Mouse (Mus musculus): ENCODE data around the gene Immp2l. TPM values are rescaled to one million over a fixed set of nuclear protein-coding genes. Genes with fewer than 3 reads are reported as not detected.
A peak's percentile ranks its signal among the peaks of the same experiment; 100 is the strongest.
"Not testable (repeated sequence)": the region's sequence is repeated elsewhere in the genome, so short reads cannot be mapped to it uniquely, and the experiment has no call there.

The Immp2l gene
- polyA plus RNA-seq, 1 experiment from 2014 or later, result 9.4 TPM

GRCm38 (mm10) chr12:41834646-41835045 lies 810.8 kb downstream of the Immp2l start:
- WGBS, result 73% methylated on average over 2 of the region's 2 CpGs
- H3K36me3 ChIP-seq (ENCODE audit: control insufficient read depth, insufficient read depth), result no peaks in the 10 kb centered on the region
- no peak for ATAC-seq (replicated peaks; ENCODE audit: extremely low read depth, insufficient read depth, low FRiP score)

DNA sequence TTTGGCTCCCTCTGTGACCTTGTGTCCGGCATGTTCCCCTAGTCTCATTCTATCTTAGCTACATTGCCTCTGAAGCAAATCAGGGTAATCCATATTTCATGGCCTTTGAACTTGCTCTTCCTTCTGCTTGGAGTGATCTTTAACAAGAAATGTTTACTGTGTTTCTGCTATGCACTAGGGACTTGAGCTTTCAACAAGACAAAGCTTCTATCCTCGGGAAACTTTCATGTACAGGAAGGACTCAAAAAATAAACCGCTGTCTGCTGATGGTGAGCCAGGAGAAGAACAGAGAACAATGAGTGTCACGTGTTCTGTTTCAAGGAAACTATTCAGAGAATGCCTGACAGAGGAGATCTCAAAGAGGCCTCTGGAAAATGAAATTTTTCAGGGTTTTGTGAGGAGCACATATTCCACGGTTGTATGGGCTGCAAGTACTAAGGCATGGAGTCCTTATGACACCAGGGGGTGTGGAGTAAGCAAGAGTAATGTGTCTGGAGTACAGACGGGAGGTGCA lies 814.5 kb downstream of the Immp2l start:
- no peaks in the 10 kb centered on the region for H3K9me3 ChIP-seq (replicated peaks; ENCODE audit: control insufficient read depth, low read length)
- no peaks in the 10 kb centered on the region for H3K4me1 ChIP-seq (ENCODE audit: control insufficient read depth, insufficient read depth, low read length)
- H3K9ac ChIP-seq (ENCODE audit: low read length), result no peak overlapping the region
- H3K4me3 ChIP-seq (ENCODE audit: low read length), result no peak overlapping the region
- H3K27ac ChIP-seq (ENCODE audit: low read length), result no peak overlapping the region
- H3K4me2 ChIP-seq (ENCODE audit: low read depth, low read length), result no peak overlapping the region
- H3K36me3 ChIP-seq (ENCODE audit: control insufficient read depth, insufficient read depth), result no peaks in the 10 kb centered on the region
- WGBS, result 38% methylated on average over 6 of the region's 6 CpGs
- no peak; the same call in 1 of the 2 replicates for ATAC-seq (replicated peaks; ENCODE audit: extremely low read depth, insufficient read depth, low FRiP score)
- no peaks in the 10 kb centered on the region for H3K27me3 ChIP-seq (ENCODE audit: control insufficient read depth, insufficient read depth, low read length)

More at GRCm38 (mm10) chr12:41834646-41835045, 810.8 kb downstream of the Immp2l start:
- no peaks in the 10 kb centered on the region for H3K4me1 ChIP-seq (ENCODE audit: control insufficient read depth, insufficient read depth, low read length)
- no peak overlapping the region for H3K27ac ChIP-seq (ENCODE audit: low read length)
- H3K4me2 ChIP-seq (ENCODE audit: low read depth, low read length), result no peak overlapping the region
- no peak overlapping the region for H3K4me3 ChIP-seq (ENCODE audit: low read length)
- H3K9me3 ChIP-seq (replicated peaks; ENCODE audit: control insufficient read depth, low read length), result no peaks in the 10 kb centered on the region
- H3K9ac ChIP-seq (ENCODE audit: low read length), result no peak overlapping the region
- H3K27me3 ChIP-seq (ENCODE audit: control insufficient read depth, insufficient read depth, low read length), result no peaks in the 10 kb centered on the region

DNA sequence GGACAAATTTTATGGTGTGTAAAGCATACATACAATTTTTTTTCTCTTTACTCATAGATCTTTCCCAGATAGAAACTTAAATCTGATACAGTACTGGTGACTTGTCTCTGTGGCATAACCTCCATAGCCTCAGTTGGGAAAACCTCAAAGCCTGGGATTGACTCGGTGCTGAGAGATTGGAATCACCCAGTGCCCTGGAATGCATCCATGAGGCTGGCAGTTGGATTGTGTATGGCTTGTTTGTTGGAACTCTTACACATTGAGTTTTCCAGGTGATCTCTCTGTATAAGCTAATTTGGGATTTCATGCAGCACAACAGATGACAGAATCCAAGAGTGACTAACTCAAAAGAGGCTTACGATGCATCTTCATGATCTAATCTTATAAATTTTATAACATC lies 815.4 kb downstream of the Immp2l start:
- Histone ChIP-seq H3K9me3 (replicated peaks; ENCODE audit: control insufficient read depth, low read length) (no peaks in the 10 kb centered on the region), H3K9ac (ENCODE audit: low read length) (no peak overlapping the region), H3K27me3 (ENCODE audit: control insufficient read depth, insufficient read depth, low read length) (no peaks in the 10 kb centered on the region), H3K4me3 (ENCODE audit: low read length) (no peak overlapping the region), H3K36me3 (ENCODE audit: control insufficient read depth, insufficient read depth) (no peaks in the 10 kb centered on the region), H3K4me1 (ENCODE audit: control insufficient read depth, insufficient read depth, low read length) (no peaks in the 10 kb centered on the region), H3K4me2 (ENCODE audit: low read depth, low read length) (no peak overlapping the region), H3K27ac (ENCODE audit: low read length) (no peak overlapping the region)
- ATAC-seq (replicated peaks; ENCODE audit: extremely low read depth, insufficient read depth, low FRiP score), result no peak
- 92% methylated on average over 2 of the region's 2 CpGs for WGBS

DNA sequence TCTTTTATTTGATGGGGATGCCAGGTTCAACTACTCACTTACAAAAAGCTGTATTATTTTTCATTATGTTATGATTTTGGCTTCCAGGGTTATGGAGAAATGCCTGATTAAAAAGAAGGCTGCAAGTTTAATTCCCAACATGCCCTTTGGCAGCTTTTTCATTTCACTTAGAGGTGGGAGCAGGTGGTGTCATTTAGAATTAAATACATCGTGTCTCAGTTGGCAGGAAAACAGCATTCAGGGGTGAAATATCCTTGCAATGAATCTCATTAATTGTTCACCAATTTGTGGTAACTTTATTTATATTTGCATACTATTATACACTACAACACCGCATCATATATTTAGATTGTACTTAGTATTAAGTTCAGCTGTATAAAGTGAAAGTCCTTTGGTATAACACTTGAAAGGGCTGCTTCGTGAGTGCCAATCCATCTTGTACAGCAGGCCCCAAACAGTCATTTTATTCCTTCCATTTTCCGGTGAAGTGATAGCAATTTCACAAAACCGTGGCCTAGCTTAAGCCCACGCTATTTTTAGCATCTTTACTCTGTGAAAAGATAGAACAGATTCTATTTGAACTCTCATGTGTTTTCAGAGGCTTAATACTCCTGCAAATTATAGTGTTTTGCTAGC lies 818.9 kb downstream of the Immp2l start:
- H3K36me3 ChIP-seq (ENCODE audit: control insufficient read depth, insufficient read depth), result no peaks in the 10 kb centered on the region

DNA sequence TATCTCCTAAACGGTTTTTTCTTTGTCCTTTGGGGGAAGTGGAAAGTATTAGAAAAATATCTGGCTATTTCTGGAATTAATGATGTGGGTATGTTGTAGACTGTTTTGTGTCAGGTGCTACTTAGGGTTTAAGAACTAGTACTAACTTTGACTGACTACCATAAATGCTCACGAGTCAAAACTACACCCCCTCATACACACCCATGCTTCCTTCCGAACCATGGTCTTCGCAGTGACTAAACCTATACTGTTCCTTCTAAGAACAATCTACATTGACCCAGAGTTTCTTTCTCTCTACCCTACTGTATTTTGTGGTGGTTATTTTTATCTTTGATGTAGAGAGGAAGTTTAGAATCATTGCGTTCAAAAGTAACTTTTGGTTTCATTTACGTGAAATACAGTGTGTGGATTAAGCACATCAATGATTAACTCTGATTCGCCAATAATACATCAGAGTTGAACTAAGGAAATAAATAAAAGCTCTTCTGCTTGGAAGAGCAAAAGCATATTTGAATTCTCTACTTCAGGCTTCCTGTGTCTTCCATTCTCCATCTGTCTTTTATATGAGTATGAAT lies 828.1 kb downstream of the Immp2l start:
- Histone ChIP-seq H3K4me3 (ENCODE audit: low read length) (no peak overlapping the region), H3K4me1 (ENCODE audit: control insufficient read depth, insufficient read depth, low read length) (no peaks in the 10 kb centered on the region), H3K9ac (ENCODE audit: low read length) (no peak overlapping the region), H3K36me3 (ENCODE audit: control insufficient read depth, insufficient read depth) (no peaks in the 10 kb centered on the region), H3K27ac (ENCODE audit: low read length) (no peak overlapping the region), H3K4me2 (ENCODE audit: low read depth, low read length) (no peak overlapping the region), H3K27me3 (ENCODE audit: control insufficient read depth, insufficient read depth, low read length) (no peaks in the 10 kb centered on the region), H3K9me3 (replicated peaks; ENCODE audit: control insufficient read depth, low read length) (no peaks in the 10 kb centered on the region)
- no peak for ATAC-seq (replicated peaks; ENCODE audit: extremely low read depth, insufficient read depth, low FRiP score)
- WGBS, result 82% methylated on average over 7 of the region's 7 CpGs

More for the DNA sequence above, 818.9 kb downstream of the Immp2l start:
- Histone ChIP-seq H3K9ac (ENCODE audit: low read length) (no peak overlapping the region), H3K27me3 (ENCODE audit: control insufficient read depth, insufficient read depth, low read length) (no peaks in the 10 kb centered on the region), H3K27ac (ENCODE audit: low read length) (no peak overlapping the region), H3K4me3 (ENCODE audit: low read length) (no peak overlapping the region), H3K4me2 (ENCODE audit: low read depth, low read length) (no peak overlapping the region), H3K9me3 (replicated peaks; ENCODE audit: control insufficient read depth, low read length) (no peaks in the 10 kb centered on the region), H3K4me1 (ENCODE audit: control insufficient read depth, insufficient read depth, low read length) (no peaks in the 10 kb centered on the region)
- WGBS, result 56% methylated on average over 6 of the region's 6 CpGs
- ATAC-seq (replicated peaks; ENCODE audit: extremely low read depth, insufficient read depth, low FRiP score), result no peak

DNA sequence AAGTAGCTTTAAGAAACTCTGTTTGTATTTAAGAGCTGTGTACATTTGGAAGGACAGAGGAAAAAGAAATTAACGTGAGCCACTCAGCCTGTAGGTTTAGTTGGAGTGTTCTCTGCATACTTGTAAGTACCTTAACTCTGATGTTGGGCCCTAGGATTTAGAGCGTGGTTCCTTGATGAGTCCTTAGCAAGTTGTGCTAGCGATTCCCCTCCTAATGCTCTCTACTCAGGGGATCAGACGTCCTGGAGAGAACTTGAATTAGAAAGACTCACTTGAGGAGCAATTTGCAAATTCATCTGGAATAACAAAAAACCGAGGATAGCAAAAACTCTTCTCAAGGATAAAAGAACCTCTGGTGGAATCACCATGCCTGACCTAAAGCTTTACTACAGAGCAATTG lies 835.8 kb downstream of the Immp2l start:
- not testable (repeated sequence) for H3K27ac ChIP-seq (ENCODE audit: low read length); H3K9me3 ChIP-seq (replicated peaks; ENCODE audit: control insufficient read depth, low read length); H3K4me2 ChIP-seq (ENCODE audit: low read depth, low read length); H3K36me3 ChIP-seq (ENCODE audit: control insufficient read depth, insufficient read depth); ATAC-seq (replicated peaks; ENCODE audit: extremely low read depth, insufficient read depth, low FRiP score); H3K27me3 ChIP-seq (ENCODE audit: control insufficient read depth, insufficient read depth, low read length); H3K4me1 ChIP-seq (ENCODE audit: control insufficient read depth, insufficient read depth, low read length); H3K4me3 ChIP-seq (ENCODE audit: low read length); H3K9ac ChIP-seq (ENCODE audit: low read length)
- WGBS, result 45% methylated on average over 5 of the region's 5 CpGs

- Histone ChIP-seq H3K9ac (ENCODE audit: low read length) (no peak overlapping the region), H3K36me3 (ENCODE audit: control insufficient read depth, insufficient read depth) (no peaks in the 10 kb centered on the region), H3K4me1 (ENCODE audit: control insufficient read depth, insufficient read depth, low read length) (no peaks in the 10 kb centered on the region), H3K9me3 (replicated peaks; ENCODE audit: control insufficient read depth, low read length) (peaks cover 4% of the 10 kb centered on the region), H3K4me3 (ENCODE audit: low read length) (no peak overlapping the region), H3K27ac (ENCODE audit: low read length) (no peak overlapping the region), H3K4me2 (ENCODE audit: low read depth, low read length) (no peak overlapping the region), H3K27me3 (ENCODE audit: control insufficient read depth, insufficient read depth, low read length) (no peaks in the 10 kb centered on the region)
- WGBS, result 91% methylated on average over 2 of the region's 2 CpGs
- no peak for ATAC-seq (replicated peaks; ENCODE audit: extremely low read depth, insufficient read depth, low FRiP score)
These were observed 844.4 kb downstream of the Immp2l start for GRCm38 (mm10) chr12:41868317-41868716.

DNA sequence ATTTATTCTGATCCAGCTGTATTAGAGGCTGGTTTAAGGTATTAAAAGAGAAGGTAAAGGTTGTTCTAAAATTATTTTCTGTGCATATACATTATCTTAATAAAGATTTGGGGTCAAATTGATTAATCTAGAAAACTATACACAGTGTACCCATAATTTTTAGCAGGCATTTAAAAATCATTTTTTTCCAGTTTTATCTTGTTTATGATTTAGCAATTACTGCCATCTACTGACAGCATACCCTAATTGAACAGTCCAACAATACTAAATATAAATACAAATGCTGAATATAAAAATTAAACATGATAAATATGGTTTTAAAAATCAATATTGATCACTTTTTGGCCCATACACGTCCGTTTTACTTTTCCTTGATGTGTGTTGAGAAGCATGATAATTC lies 850.1 kb downstream of the Immp2l start:
- Histone ChIP-seq H3K27me3 (ENCODE audit: control insufficient read depth, insufficient read depth, low read length) (no peaks in the 10 kb centered on the region), H3K27ac (ENCODE audit: low read length) (no peak overlapping the region), H3K4me2 (ENCODE audit: low read depth, low read length) (no peak overlapping the region), H3K9ac (ENCODE audit: low read length) (no peak overlapping the region), H3K4me1 (ENCODE audit: control insufficient read depth, insufficient read depth, low read length) (peaks cover 5% of the 10 kb centered on the region), H3K36me3 (ENCODE audit: control insufficient read depth, insufficient read depth) (no peaks in the 10 kb centered on the region), H3K9me3 (replicated peaks; ENCODE audit: control insufficient read depth, low read length) (no peaks in the 10 kb centered on the region), H3K4me3 (ENCODE audit: low read length) (no peak overlapping the region)
- WGBS, result 62% methylated on average over 2 of the region's 2 CpGs
- ATAC-seq (replicated peaks; ENCODE audit: extremely low read depth, insufficient read depth, low FRiP score), result no peak

DNA sequence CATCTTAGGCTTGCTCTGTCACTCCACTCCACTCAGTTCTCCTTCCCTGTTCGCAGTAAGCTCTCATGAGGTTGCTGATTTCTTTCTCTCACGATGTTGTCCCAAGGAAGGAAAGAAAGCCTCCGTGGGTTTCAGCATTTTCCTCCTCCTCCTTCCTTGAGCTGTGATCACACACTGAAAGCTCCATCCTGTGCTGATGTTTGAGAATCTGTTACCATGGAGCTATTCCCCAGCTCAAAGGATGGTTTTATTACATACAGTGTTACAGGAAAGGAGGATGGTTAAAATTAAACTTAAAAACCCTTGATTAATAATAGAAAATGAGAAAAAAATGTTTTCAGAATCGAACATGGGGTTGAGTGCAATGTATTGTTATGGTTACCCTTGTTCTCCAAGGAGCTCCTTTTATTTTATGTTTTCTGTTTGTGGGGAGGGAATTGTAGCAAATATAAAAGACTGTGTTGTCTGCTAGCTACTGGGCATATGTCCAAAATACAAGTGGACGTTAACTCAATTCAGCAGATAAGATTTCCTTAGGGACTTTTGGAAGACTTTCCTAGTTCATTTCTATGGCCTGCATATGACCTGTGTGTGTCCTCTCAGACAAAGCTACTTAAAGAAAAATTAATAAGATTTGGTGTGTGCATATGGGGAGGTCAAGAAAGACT lies 853.5 kb downstream of the Immp2l start:
- peak; percentile 49; the same call in 1 of the 2 replicates for ATAC-seq (replicated peaks; ENCODE audit: extremely low read depth, insufficient read depth, low FRiP score)
- WGBS, result 49% methylated on average over 5 of the region's 5 CpGs

More for the DNA sequence above, 853.5 kb downstream of the Immp2l start:
- Histone ChIP-seq H3K27ac (ENCODE audit: low read length) (no peak overlapping the region), H3K4me3 (ENCODE audit: low read length) (no peak overlapping the region), H3K9ac (ENCODE audit: low read length) (no peak overlapping the region), H3K36me3 (ENCODE audit: control insufficient read depth, insufficient read depth) (no peaks in the 10 kb centered on the region), H3K27me3 (ENCODE audit: control insufficient read depth, insufficient read depth, low read length) (no peaks in the 10 kb centered on the region), H3K4me1 (ENCODE audit: control insufficient read depth, insufficient read depth, low read length) (peaks cover 5% of the 10 kb centered on the region), H3K4me2 (ENCODE audit: low read depth, low read length) (no peak overlapping the region), H3K9me3 (replicated peaks; ENCODE audit: control insufficient read depth, low read length) (no peaks in the 10 kb centered on the region)
